Mouse (Mus musculus): Measurements from ENCODE around the gene Palld.

Gene Palld

GRCm38 (mm10) chr8:61587731-61588130 is 314.8 kb downstream of the Palld start:
- no peak for DNase-seq (ENCODE audit: low read depth, low spot score)

DNA sequence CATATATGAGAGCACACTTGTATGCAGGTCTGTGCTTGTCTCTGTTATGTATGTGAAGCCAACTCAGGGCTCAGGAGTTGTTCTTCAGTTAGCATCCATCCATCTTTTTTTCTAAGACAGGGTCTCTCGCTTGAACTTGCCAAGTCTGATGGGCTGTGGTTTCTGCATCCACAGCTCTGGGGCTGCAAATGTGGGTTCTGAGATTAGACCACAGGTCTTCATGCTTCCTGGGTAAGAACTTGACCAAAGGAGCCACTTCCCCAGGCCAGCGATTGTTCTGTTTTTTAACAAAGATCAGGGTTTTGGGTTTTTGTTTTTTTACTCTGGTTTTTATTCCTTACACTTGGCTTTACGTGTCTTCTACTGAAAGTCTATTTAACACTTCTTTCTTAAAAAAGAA is 316.0 kb downstream of the Palld start:
- DNase-seq (ENCODE audit: low read depth, low spot score): no peak

GRCm38 (mm10) chr8:61585746-61586145 is 316.7 kb downstream of the Palld start:
- no peak for DNase-seq (ENCODE audit: low read depth, low spot score)

DNA sequence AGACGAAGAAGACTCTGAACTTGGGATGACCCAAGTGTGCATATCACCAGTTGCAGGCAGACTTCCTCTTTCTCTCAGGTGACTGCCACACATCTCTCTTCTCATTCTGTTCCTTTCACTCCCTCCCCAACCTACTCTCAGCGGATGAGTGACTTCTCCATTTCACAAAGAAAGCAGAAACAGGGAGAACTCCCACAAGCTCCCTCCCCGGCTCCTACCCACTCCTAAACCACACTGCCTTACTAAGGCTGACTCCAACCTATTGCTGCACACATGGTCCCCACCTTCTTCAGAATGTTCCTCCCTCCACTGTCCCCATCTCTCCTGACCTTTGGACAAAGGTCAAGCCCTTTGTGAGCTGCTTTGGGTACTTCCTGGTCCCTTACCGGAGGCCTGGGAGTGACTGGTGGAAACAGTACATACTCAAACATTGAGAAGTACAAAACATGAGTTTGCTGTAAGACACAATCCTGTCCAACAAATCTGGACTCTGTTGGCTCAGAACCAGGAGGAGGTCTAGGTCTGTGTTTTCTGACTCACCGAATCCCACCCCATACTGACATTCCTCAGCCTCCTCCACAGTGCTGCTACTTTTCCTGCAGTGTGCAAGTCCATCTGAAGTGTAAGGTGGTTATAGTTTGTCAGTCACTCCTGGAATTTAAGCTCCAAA is 317.6 kb downstream of the Palld start:
- no peak for DNase-seq (ENCODE audit: low read depth, low spot score)

GRCm38 (mm10) chr8:61582547-61582946 is 319.9 kb downstream of the Palld start:
- DNase-seq (ENCODE audit: low read depth, low spot score): no peak

DNA sequence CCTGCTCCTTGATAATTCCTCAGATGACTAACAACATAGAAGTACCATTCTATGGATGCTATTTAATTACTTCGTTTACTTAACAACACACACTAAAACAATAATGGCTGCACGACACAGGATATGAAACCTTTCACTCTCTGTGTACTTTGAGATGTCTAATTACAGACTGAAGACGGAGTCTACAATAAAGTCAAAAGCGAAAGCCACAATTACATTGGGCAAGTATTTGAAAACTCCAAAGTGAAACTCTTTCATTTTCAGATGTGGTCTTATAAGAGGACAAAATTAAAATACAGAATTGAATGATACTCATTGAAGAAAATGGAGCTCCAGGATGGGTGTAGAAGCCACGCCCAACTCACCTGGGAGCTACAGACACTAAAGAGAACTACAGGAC is 321.2 kb downstream of the Palld start:
- no peak for DNase-seq (ENCODE audit: low read depth, low spot score)

DNA sequence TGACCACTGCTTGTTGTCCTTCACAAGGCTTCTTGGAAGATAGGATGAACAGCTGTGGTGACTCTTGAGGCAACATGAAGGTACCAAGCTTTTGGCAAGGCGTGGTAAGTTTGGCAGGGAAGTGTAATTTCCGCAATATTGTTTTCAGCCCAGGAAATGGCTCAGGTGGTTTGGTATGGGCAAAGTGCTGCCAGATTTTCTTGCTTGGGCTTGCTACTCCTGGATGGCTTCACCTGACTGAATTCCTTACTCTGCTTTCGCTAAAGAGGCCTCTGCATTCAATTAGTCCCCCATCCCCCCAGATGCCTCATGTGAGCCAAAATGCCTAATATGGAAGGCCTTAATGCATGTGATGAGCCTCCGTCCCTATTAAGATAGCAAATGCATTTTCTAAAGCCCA is 322.7 kb downstream of the Palld start:
- DNase-seq (ENCODE audit: low read depth, low spot score): no peak

- no peak for DNase-seq (ENCODE audit: low read depth, low spot score)
Observed at GRCm38 (mm10) chr8:61578754-61579153, 323.7 kb downstream of the Palld start.

GRCm38 (mm10) chr8:61575096-61575653 is 327.3 kb downstream of the Palld start:
- no peak for DNase-seq (ENCODE audit: low read depth, low spot score)

DNA sequence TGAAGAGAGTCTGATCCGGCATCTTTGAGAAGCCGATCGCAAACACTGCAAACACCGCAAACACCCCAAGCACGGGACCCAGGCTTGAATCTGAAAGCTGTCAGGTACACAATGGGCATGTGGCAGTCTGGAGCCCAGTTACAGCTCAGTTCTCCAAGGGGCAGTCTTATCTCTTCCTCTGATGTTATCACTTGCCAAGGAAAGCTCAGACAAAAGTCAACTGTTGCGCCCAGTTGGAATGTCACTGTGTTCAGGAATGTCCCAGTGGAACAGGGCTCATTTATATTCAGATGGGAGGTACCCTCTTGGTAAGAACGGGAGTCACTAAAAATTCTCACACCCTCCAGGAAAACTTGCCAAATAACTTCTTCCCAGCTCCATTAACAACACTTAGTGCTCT is 328.0 kb downstream of the Palld start:
- DNase-seq (ENCODE audit: low read depth, low spot score): no peak

GRCm38 (mm10) chr8:61573179-61573937 is 329.1 kb downstream of the Palld start:
- DNase-seq (ENCODE audit: low read depth, low spot score): no peak

DNA sequence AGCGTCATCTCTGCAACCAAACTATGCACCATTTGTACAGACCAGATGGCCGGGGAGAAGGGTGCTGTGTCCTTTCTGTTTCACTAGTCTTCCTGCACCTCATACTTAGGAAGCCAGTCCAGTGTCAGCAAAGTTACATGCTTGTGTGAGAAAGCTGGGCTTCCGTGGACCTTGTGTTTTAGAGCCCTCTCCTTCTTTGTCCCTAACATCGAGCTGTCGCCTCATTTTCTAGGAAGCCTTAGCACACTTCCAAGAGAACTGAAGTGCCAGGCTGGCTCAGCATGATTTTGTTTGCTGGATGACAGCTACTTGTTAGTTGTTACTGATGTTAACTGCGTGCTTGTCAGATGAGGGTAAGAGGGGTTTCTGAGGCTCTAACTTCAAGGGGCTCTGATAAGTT is 329.8 kb downstream of the Palld start:
- DNase-seq (ENCODE audit: low read depth, low spot score): no peak

- DNase-seq (ENCODE audit: low read depth, low spot score): no peak
Observed at GRCm38 (mm10) chr8:61570637-61571036, 331.9 kb downstream of the Palld start.

DNA sequence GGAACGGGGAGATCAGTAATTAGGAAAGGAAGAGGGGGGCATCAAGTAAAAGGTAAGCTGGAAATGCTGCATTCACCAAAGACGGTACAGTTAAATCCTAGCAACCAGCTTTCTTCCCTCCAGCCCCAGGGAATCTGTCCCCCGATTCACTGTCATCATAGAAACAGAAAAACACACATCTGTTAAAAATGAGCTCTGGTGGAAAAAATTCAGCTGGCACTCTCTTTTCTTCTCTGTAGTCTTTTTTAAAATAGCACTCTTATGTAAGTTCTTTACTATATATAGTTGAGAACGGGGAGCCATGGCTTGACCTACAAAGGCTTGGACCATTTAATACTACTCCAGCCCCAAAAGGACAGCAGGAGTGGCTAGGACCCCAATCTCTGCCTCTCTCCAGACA is 332.8 kb downstream of the Palld start:
- no peak for DNase-seq (ENCODE audit: low read depth, low spot score)

DNA sequence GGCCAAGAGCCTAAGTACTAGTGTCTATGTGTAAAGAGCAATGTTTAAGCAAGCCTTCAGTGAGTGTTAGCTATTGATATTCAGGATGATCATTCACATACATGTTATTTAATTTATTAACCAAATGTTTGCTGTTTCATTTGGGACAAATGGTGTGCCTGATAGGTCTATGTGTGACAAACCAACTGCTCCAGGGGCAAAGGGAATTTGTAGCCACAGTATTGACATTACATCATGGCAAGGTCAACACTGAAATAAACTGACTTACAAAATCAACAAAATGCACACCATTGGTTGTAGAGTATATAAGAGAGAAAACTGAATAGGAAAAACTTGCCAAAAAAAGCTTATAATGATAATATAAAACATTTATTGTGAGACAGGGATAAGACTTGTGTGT is 333.3 kb downstream of the Palld start:
- no peak for DNase-seq (ENCODE audit: low read depth, low spot score)

- DNase-seq (ENCODE audit: low read depth, low spot score): no peak
Observed at GRCm38 (mm10) chr8:61563378-61563777, 339.1 kb downstream of the Palld start.

- DNase-seq (ENCODE audit: low read depth, low spot score): no peak
Observed at GRCm38 (mm10) chr8:61562626-61563025, 339.9 kb downstream of the Palld start.

- no peak for DNase-seq (ENCODE audit: low read depth, low spot score)
Observed at GRCm38 (mm10) chr8:61561220-61561619, 341.3 kb downstream of the Palld start.

- no peak for DNase-seq (ENCODE audit: low read depth, low spot score)
Observed at GRCm38 (mm10) chr8:61559979-61560378, 342.5 kb downstream of the Palld start.

- no peak for DNase-seq (ENCODE audit: low read depth, low spot score)
Observed at GRCm38 (mm10) chr8:61559450-61559849, 343.0 kb downstream of the Palld start.

- DNase-seq (ENCODE audit: low read depth, low spot score): no peak
Observed at GRCm38 (mm10) chr8:61558051-61558846, 344.2 kb downstream of the Palld start.

GRCm38 (mm10) chr8:61557036-61557435 is 345.5 kb downstream of the Palld start:
- no peak for DNase-seq (ENCODE audit: low read depth, low spot score)

All from ES-CJ7 (cell line).